Mouse (Mus musculus) forebrain, embryonic 10.5 days (tissue): Measurements from ENCODE around the gene Kif3a. TPM values are rescaled to one million over a fixed set of nuclear protein-coding genes. Genes with fewer than 3 reads are reported as not detected.

Source experiments
- DNase-seq: peaks from one replicate; pipeline ENCODE4 v3.0.0-alpha.2; 2017; ENCODE audit warnings: low spot score; ENCODE audit errors: extremely low spot score
- H3K27ac ChIP-seq: fragments of 300-500 bp; sonication (generic); 2 replicates; pipeline ENCODE4 v1.5.1; 2016; ENCODE audit warnings: mild to moderate bottlenecking
- H3K27me3 ChIP-seq: fragments of 300-500 bp; sonication (generic); 2 replicates; pipeline ENCODE4 v1.6.1; 2016; ENCODE audit warnings: mild to moderate bottlenecking; ENCODE audit not compliant: poor library complexity, severe bottlenecking
- H3K36me3 ChIP-seq: fragments of 300-500 bp; sonication (generic); replicated peaks from 2 replicates; pipeline ENCODE4 v1.6.1; 2016; ENCODE audit warnings: mild to moderate bottlenecking, moderate library complexity
- H3K4me1 ChIP-seq: fragments of 300-500 bp; sonication (generic); 2 replicates; pipeline ENCODE4 v1.6.1; 2016
- H3K4me3 ChIP-seq: fragments of 300-500 bp; sonication (generic); 2 replicates; pipeline ENCODE4 v1.5.1; 2016; ENCODE audit warnings: mild to moderate bottlenecking, moderate library complexity
- H3K9me3 ChIP-seq: fragments of 300-500 bp; sonication (generic); 2 replicates; pipeline ENCODE4 v1.6.1; 2016; ENCODE audit warnings: mild to moderate bottlenecking, moderate library complexity
- WGBS: fragments of 180-500 bp; shearing (Covaris S2); methylation state at CpG from one replicate; pipeline ENCODE4 v1.1.7; 2016; 5-methylcytosine and 5-hydroxymethylcytosine counted together
- polyA plus RNA-seq: library from polyadenylated mRNA; unstranded; fragments of >200 nt; fragmentation: Nextera tagmentation; extraction: Ambion mirVana; gene quantifications from 2 replicates; pipeline ENCODE4 v1.2.1, GENCODE M21; 2016

Kif3a gene
- polyA plus RNA-seq, 1 experiment from 2014 or later = 78.4 TPM

GRCm38 (mm10) chr11:53528397-53529252 lies 38.6 kb upstream of the Kif3a start:
- Histone ChIP-seq H3K4me1 (peaks cover 51% of the 10 kb centered on the region), H3K27ac (0 out of 2 replicates have a peak overlapping the region, but pooled peaks have one; percentile 16)

GRCm38 (mm10) chr11:53529253-53529557 lies 38.0 kb upstream of the Kif3a start:
- H3K4me1 ChIP-seq = peaks cover 45% of the 10 kb centered on the region
- no peak overlapping the region for H3K4me3 ChIP-seq
- peak overlapping the region; percentile 16; the same call in 1 of the 2 replicates for H3K27ac ChIP-seq
- no peak for DNase-seq
- WGBS = 84% methylated on average over 6 of the region's 6 CpGs
- H3K27me3 ChIP-seq = no peaks in the 10 kb centered on the region
- peaks cover 22% of the 10 kb centered on the region for H3K36me3 ChIP-seq
- H3K9me3 ChIP-seq = no peaks in the 10 kb centered on the region

More at GRCm38 (mm10) chr11:53528397-53529252, 38.6 kb upstream of the Kif3a start:
- Histone ChIP-seq H3K4me3 (no peak overlapping the region), H3K27me3 (no peaks in the 10 kb centered on the region), H3K36me3 (peaks cover 16% of the 10 kb centered on the region), H3K9me3 (no peaks in the 10 kb centered on the region)
- no peak for DNase-seq
- 84% methylated on average over 9 of the region's 9 CpGs for WGBS

- WGBS = 86% methylated on average over 9 of the region's 9 CpGs
- no peak for DNase-seq
- Histone ChIP-seq H3K4me1 (peaks cover 37% of the 10 kb centered on the region), H3K4me3 (no peak overlapping the region), H3K36me3 (peaks cover 30% of the 10 kb centered on the region), H3K27me3 (no peaks in the 10 kb centered on the region), H3K27ac (0 out of 2 replicates have a peak overlapping the region, but pooled peaks have one; percentile 16), H3K9me3 (no peaks in the 10 kb centered on the region)
Observed at GRCm38 (mm10) chr11:53530001-53530400, 37.2 kb upstream of the Kif3a start.

GRCm38 (mm10) chr11:53531578-53532230 lies 35.5 kb upstream of the Kif3a start:
- Histone ChIP-seq H3K36me3 (peaks cover 47% of the 10 kb centered on the region), H3K27ac (no peak overlapping the region), H3K4me1 (peaks cover 21% of the 10 kb centered on the region), H3K9me3 (no peaks in the 10 kb centered on the region), H3K27me3 (no peaks in the 10 kb centered on the region), H3K4me3 (no peak overlapping the region)
- 92% methylated on average over 10 of the region's 10 CpGs for WGBS
- DNase-seq = no peak

- Histone ChIP-seq H3K4me1 (peaks cover 21% of the 10 kb centered on the region), H3K27me3 (no peaks in the 10 kb centered on the region), H3K4me3 (no peak overlapping the region), H3K27ac (no peak overlapping the region), H3K36me3 (peaks cover 52% of the 10 kb centered on the region), H3K9me3 (no peaks in the 10 kb centered on the region)
- DNase-seq = no peak
- 94% methylated on average over 1 of the region's 1 CpGs for WGBS
Observed at GRCm38 (mm10) chr11:53532231-53532620, 35.0 kb upstream of the Kif3a start.

GRCm38 (mm10) chr11:53539002-53539491 lies 28.1 kb upstream of the Kif3a start:
- 78% methylated on average over 15 of the region's 15 CpGs for WGBS
- Histone ChIP-seq H3K27me3 (no peaks in the 10 kb centered on the region), H3K27ac (no peak overlapping the region), H3K4me3 (no peak overlapping the region), H3K4me1 (no peaks in the 10 kb centered on the region), H3K9me3 (no peaks in the 10 kb centered on the region), H3K36me3 (peaks cover 80% of the 10 kb centered on the region)
- no peak for DNase-seq

GRCm38 (mm10) chr11:53540394-53540793 lies 26.8 kb upstream of the Kif3a start:
- H3K36me3 ChIP-seq = peaks cover 72% of the 10 kb centered on the region
- 92% methylated on average over 3 of the region's 3 CpGs for WGBS

GRCm38 (mm10) chr11:53541222-53541621 lies 26.0 kb upstream of the Kif3a start:
- no peak overlapping the region for H3K27ac ChIP-seq
- no peak for DNase-seq
- peaks cover 4% of the 10 kb centered on the region for H3K4me1 ChIP-seq
- H3K9me3 ChIP-seq = no peaks in the 10 kb centered on the region
- no peaks in the 10 kb centered on the region for H3K27me3 ChIP-seq
- H3K36me3 ChIP-seq = peaks cover 64% of the 10 kb centered on the region
- no peak overlapping the region for H3K4me3 ChIP-seq
- WGBS = 86% methylated on average over 11 of the region's 11 CpGs

More at GRCm38 (mm10) chr11:53540394-53540793, 26.8 kb upstream of the Kif3a start:
- no peak for DNase-seq
- H3K9me3 ChIP-seq = no peaks in the 10 kb centered on the region
- no peaks in the 10 kb centered on the region for H3K4me1 ChIP-seq
- no peak overlapping the region for H3K27ac ChIP-seq
- no peaks in the 10 kb centered on the region for H3K27me3 ChIP-seq
- H3K4me3 ChIP-seq = no peak overlapping the region

- Histone ChIP-seq H3K4me3 (no peak overlapping the region), H3K36me3 (peaks cover 46% of the 10 kb centered on the region), H3K9me3 (no peaks in the 10 kb centered on the region), H3K27me3 (no peaks in the 10 kb centered on the region), H3K27ac (no peak overlapping the region), H3K4me1 (peaks cover 10% of the 10 kb centered on the region)
- WGBS = 83% methylated on average over 7 of the region's 7 CpGs
- DNase-seq = no peak
Observed at GRCm38 (mm10) chr11:53543021-53543420, 24.2 kb upstream of the Kif3a start.

- Histone ChIP-seq H3K4me1 (peaks cover 10% of the 10 kb centered on the region), H3K27ac (no peak overlapping the region), H3K36me3 (peaks cover 16% of the 10 kb centered on the region), H3K4me3 (no peak overlapping the region), H3K9me3 (no peaks in the 10 kb centered on the region), H3K27me3 (no peaks in the 10 kb centered on the region)
- WGBS = 75% methylated on average over 6 of the region's 6 CpGs
- DNase-seq = no peak
Observed at GRCm38 (mm10) chr11:53546271-53546670, 20.9 kb upstream of the Kif3a start.

GRCm38 (mm10) chr11:53547566-53547965 lies 19.6 kb upstream of the Kif3a start:
- WGBS = 86% methylated on average over 6 of the region's 6 CpGs
- Histone ChIP-seq H3K27ac (no peak overlapping the region), H3K4me3 (no peak overlapping the region), H3K9me3 (no peaks in the 10 kb centered on the region), H3K36me3 (peaks cover 6% of the 10 kb centered on the region; the same call in 1 of the 2 replicates), H3K4me1 (peaks cover 10% of the 10 kb centered on the region), H3K27me3 (no peaks in the 10 kb centered on the region)
- no peak for DNase-seq

- Histone ChIP-seq H3K27ac (no peak overlapping the region), H3K27me3 (no peaks in the 10 kb centered on the region), H3K4me1 (peaks cover 10% of the 10 kb centered on the region), H3K4me3 (no peak overlapping the region), H3K9me3 (no peaks in the 10 kb centered on the region), H3K36me3 (0 out of 2 replicates have a peak, but pooled peaks cover 6% of the 10 kb centered on the region)
- DNase-seq = no peak
- WGBS = 92% methylated on average over 19 of the region's 19 CpGs
Observed at GRCm38 (mm10) chr11:53548036-53548605, 19.1 kb upstream of the Kif3a start.
